Mouse (Mus musculus): ENCODE measurements around the gene Kcnmb3. TPM values are rescaled to one million over a fixed set of nuclear protein-coding genes. Genes with fewer than 3 reads are reported as not detected.

The Kcnmb3 gene
- polyA plus RNA-seq (2012; ENCODE audit: low replicate concordance), result 0.13 and 0.35 TPM in 2 replicates

DNA sequence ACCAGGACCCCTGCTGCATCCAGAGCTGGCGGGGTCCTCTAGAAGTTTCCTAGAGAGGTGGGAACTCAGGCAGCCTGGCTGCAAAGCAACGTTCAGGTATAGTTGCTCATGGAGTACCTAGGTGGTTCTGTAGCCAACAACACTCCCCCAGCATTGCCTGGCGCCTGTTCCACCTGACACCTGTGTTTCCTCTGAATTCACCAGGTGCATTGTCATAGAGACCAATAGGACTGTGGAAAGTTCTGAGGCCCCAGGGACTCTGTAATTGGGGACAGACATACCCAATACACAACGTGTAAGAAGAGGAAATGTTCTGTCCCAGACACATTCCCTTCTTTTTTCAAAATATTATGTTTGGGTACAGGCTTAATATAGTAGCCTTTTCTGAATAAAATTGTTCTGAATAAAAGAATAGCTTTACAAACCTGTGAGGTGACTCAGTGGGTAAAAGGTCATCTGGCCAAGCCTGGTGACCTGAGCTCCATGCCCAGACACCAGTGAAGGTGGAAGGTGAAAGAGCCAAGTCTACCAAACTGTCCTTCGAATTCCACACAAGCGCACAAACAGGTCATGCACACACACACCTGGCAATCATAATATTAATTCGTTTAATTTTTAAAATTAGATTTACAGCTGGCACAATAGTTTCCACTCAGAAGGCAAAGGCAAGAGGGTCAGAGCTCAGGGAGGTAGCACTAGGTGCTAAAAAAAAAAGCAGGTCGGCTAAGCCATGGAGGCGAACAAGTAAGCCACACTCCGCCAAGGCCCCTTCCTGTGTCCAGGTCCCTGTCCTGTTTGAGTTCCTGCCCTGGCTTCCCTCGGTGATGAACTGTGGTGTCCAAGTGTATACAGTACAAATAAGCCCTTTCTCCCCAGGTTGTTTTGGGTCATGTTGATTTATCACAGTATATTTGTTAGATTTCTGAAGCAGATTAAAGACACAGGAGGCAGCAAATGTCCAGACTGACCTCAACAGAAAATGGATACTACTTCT lies at the start of gene Kcnmb3:
Kcnmb3 (minus strand) TSS at position 135 of the 994 bp plus-strand sequence.

DNA sequence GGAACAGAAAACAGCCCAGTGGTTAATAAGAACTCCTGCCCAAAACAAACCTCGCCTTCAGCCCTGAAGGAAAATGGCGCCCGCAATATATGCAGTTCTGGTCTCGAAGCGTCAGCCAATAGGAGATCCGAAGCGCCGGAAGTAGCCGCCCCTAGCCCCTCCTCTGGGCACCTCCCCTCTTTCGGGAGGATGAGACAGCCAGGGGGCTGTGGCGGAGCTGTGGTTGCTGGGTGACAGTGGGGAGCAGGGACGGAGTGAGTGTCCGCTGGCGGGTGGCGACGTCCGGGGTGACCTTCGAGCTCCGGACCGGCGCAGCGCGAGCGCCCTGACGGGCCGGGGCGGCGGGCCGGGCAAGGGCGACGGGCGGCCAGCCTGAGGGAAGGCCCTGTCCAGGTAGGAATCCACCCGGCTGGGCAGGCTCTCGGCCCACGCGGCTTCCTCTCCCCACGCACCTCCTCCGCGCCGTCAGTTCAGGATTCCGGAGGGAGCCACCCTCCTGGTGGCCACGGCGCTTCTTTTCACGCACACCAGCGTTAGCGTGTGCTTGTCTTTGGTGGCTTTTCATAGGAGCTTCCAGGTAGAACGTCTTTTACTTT lies 37.4 kb upstream of the Kcnmb3 start, which contains the start of gene Mfn1:
Mfn1 (plus strand) TSS at position 163 of the 596 bp plus-strand sequence.

DNA sequence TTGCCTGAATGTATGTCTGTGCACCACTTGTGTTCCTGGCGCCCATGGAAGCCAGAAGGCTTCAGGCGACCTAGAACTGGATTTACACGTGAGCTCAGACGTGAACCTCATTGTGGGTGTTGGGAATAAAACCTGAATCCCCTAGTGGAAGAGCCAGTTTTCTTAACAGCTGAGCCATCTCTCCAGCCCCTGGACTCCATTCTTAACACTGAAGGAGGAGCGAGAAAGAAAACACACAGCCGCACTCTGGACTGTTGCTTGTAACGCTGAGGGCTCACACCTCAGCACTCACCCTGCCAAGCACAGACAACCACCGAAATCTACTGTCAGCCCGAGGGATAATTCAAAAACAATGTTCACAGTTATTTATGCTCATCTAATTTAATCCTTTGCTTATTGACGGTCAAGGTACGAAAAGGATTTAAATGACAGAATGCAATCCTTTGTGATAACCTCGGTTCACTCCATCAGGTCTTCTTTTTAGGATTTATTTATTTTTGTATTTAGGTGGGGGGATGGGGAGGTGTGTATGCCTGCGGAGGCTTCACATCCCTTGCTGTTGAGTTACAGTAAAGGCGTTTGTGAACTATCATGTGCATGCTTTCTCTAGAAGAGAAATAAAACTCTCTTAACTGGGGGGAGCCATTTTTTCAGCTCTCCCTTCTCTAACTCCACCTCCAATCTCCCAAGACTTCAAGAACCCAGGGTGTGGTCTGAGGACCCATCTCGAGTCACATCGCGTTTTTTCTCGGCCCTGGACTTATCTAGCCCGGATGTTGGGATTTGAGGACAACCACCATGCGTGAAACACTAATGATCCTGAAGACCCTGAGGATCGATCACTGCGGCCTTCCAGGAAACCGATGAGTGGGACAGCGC lies 17.7 kb upstream of the Kcnmb3 start, which contains the start of gene Zfp639:
Zfp639 (plus strand) TSS at position 764 of the 879 bp plus-strand sequence.

Other genes starting within 250 kb of the Kcnmb3 start
- gene Zmat3, start 126.2 kb downstream of the Kcnmb3 start, polyA plus RNA-seq (2012; ENCODE audit: low replicate concordance), result 2.1 and 3.1 TPM in 2 replicates
- 1.6 and 4.9 TPM in 2 replicates for gene Pik3ca, start 94.6 kb downstream of the Kcnmb3 start, polyA plus RNA-seq (2012; ENCODE audit: low replicate concordance)
- gene Zfp639, start 18.0 kb upstream of the Kcnmb3 start, polyA plus RNA-seq (2012; ENCODE audit: low replicate concordance), result 5.0 and 6.1 TPM in 2 replicates
- gene Mfn1, start 37.2 kb upstream of the Kcnmb3 start, polyA plus RNA-seq (2012; ENCODE audit: low replicate concordance), result 3.7 and 6.0 TPM in 2 replicates
- 2.3 and 2.5 TPM in 2 replicates for gene Gnb4, start 124.4 kb upstream of the Kcnmb3 start, polyA plus RNA-seq (2012; ENCODE audit: low replicate concordance)
- gene Actl6a, start 214.1 kb upstream of the Kcnmb3 start, polyA plus RNA-seq (2012; ENCODE audit: low replicate concordance), result 8.9 and 11.8 TPM in 2 replicates
- 3.7 and 60.8 TPM in 2 replicates for gene Ndufb5, start 244.8 kb upstream of the Kcnmb3 start, polyA plus RNA-seq (2012; ENCODE audit: low replicate concordance)
- gene Mrpl47, start 245.4 kb upstream of the Kcnmb3 start, polyA plus RNA-seq (2012; ENCODE audit: low replicate concordance), result 0.66 and 0.68 TPM in 2 replicates

Measured in hematopoietic multipotent progenitor cell, adult 10-12 weeks (in vitro differentiated cells).